Mouse (Mus musculus): ENCODE measurements around the gene Hsf5. TPM values are rescaled to one million over a fixed set of nuclear protein-coding genes. Genes with fewer than 3 reads are reported as not detected.

Gene Hsf5
- total RNA-seq, 2 experiments from 2014 or later: 0.32 to 0.35 TPM

GRCm38 (mm10) chr11:87682838-87683571 is 66.0 kb downstream of the Hsf5 start:
- DNase-seq (ENCODE audit: extremely low spot score in 1 of 2, low spot score in 1 of 2): no peak

GRCm38 (mm10) chr11:87686407-87686806 is 69.4 kb downstream of the Hsf5 start:
- no peak for DNase-seq (ENCODE audit: extremely low spot score in 1 of 2, low spot score in 1 of 2)

GRCm38 (mm10) chr11:87687246-87688225 is 70.6 kb downstream of the Hsf5 start:
- no peak for DNase-seq (ENCODE audit: extremely low spot score in 1 of 2, low spot score in 1 of 2)

- DNase-seq (ENCODE audit: extremely low spot score in 1 of 2, low spot score in 1 of 2): no peak
Observed at GRCm38 (mm10) chr11:87688478-87689203, 71.7 kb downstream of the Hsf5 start.

- DNase-seq (ENCODE audit: extremely low spot score in 1 of 2, low spot score in 1 of 2): no peak
Observed at GRCm38 (mm10) chr11:87689402-87689808, 72.4 kb downstream of the Hsf5 start.

GRCm38 (mm10) chr11:87690054-87690740 is 73.2 kb downstream of the Hsf5 start:
- no peak for DNase-seq (ENCODE audit: extremely low spot score in 1 of 2, low spot score in 1 of 2)

GRCm38 (mm10) chr11:87697131-87697682 is 80.2 kb downstream of the Hsf5 start:
- DNase-seq (ENCODE audit: extremely low spot score in 1 of 2, low spot score in 1 of 2): no peak

- no peak for DNase-seq (ENCODE audit: extremely low spot score in 1 of 2, low spot score in 1 of 2)
Observed at GRCm38 (mm10) chr11:87698126-87698525, 81.2 kb downstream of the Hsf5 start.

GRCm38 (mm10) chr11:87701108-87701507 is 84.1 kb downstream of the Hsf5 start:
- no peak for DNase-seq (ENCODE audit: extremely low spot score in 1 of 2, low spot score in 1 of 2)

- no peak for DNase-seq (ENCODE audit: extremely low spot score in 1 of 2, low spot score in 1 of 2)
Observed at GRCm38 (mm10) chr11:87701877-87702620, 85.1 kb downstream of the Hsf5 start.

- DNase-seq (ENCODE audit: extremely low spot score in 1 of 2, low spot score in 1 of 2): no peak
Observed at GRCm38 (mm10) chr11:87703654-87704053, 86.7 kb downstream of the Hsf5 start.

- DNase-seq (ENCODE audit: extremely low spot score in 1 of 2, low spot score in 1 of 2): no peak
Observed at GRCm38 (mm10) chr11:87704289-87704688, 87.3 kb downstream of the Hsf5 start.

GRCm38 (mm10) chr11:87707570-87707969 is 90.6 kb downstream of the Hsf5 start:
- DNase-seq (ENCODE audit: extremely low spot score in 1 of 2, low spot score in 1 of 2): no peak

GRCm38 (mm10) chr11:87708979-87709378 is 92.0 kb downstream of the Hsf5 start:
- no peak for DNase-seq (ENCODE audit: extremely low spot score in 1 of 2, low spot score in 1 of 2)

Other genes starting within 250 kb of the Hsf5 start
- gene Rad51c, start 212.2 kb upstream of the Hsf5 start, total RNA-seq (2021): 1 to 10 TPM; 3.5 to 4.4 TPM
- gene Tex14, start 212.1 kb upstream of the Hsf5 start, total RNA-seq (2021): under 1 TPM; 0.37 to 0.82 TPM
- not detected for gene Gm11492, start 50.5 kb upstream of the Hsf5 start, total RNA-seq (2021)
- gene Sept4, start 48.3 kb upstream of the Hsf5 start, total RNA-seq (2021): 100 to 1,000 TPM; 165 to 186 TPM
- gene Mtmr4, start 25.0 kb upstream of the Hsf5 start, total RNA-seq (2021): 10 to 100 TPM; 72.8 to 89.7 TPM
- gene Rnf43, start 45.6 kb downstream of the Hsf5 start, total RNA-seq (2021): 1 to 10 TPM; 1.6 to 2.8 TPM
- gene Supt4a, start 120.4 kb downstream of the Hsf5 start, total RNA-seq (2021): 10 to 100 TPM; 65.7 to 81.0 TPM
- gene Tspoap1, start 143.4 kb downstream of the Hsf5 start, total RNA-seq (2021): 100 to 1,000 TPM; 128 to 163 TPM
- under 1 TPM; 0.14 to 0.17 TPM for gene Mpo, start 176.4 kb downstream of the Hsf5 start, total RNA-seq (2021)
- gene Lpo, start 211.1 kb downstream of the Hsf5 start, total RNA-seq (2021): 1 to 10 TPM in 1 of 2 experiments, under 1 TPM in 1; 0.45 to 1.0 TPM
- gene Mks1, start 236.1 kb downstream of the Hsf5 start, total RNA-seq (2021): 1 to 10 TPM; 5.3 to 6.2 TPM